Mouse (Mus musculus): ENCODE data around the gene Phgdh. TPM values are rescaled to one million over a fixed set of nuclear protein-coding genes. Genes with fewer than 3 reads are reported as not detected.
"Not testable (repeated sequence)": the region's sequence is repeated elsewhere in the genome, so short reads cannot be mapped to it uniquely, and the experiment has no call there.

The Phgdh gene
- polyA plus RNA-seq (2016; fragmentation: Nextera tagmentation; extraction: Ambion mirVana): 89.5 and 93.7 TPM in 2 replicates

DNA sequence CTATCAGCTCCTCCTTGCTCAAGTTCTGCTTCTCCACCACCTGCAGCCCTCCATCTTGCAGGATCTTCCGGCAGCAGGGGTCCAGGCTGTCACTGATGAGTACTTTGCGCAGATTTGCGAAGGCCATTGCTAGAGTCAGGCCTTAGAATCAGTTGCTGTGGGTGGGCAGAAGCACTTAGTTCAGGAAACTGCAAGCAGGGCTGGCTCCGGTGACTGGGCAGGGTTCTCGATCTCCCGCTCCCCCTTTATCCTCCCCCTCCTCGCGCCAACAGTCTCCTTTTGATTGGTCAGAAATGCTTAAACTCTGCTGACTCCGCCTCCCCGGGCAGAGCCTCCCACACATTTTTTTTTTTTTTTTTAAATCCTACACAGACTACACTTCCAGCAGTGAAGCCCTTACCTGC, at the start of gene Phgdh:
Gene Phgdh (minus strand): TSS at position 285 of the 404 bp plus-strand sequence.
- Histone ChIP-seq H3K4me3 (peak within 1 kb of the TSS; percentile 76), H3K4me1 (replicated peaks) (peaks cover 24% of the 10 kb centered on the region), H3K9ac (peak within 1 kb of the TSS; percentile 72), H3K4me2 (peak within 1 kb of the TSS; percentile 92)
- H3K27me3 ChIP-seq (replicated peaks); H3K27ac ChIP-seq (ENCODE audit: poor library complexity, severe bottlenecking); H3K9me3 ChIP-seq (replicated peaks); H3K36me3 ChIP-seq: not testable (repeated sequence)
- ATAC-seq (ENCODE audit: insufficient number of reproducible peaks, low FRiP score): peak; percentile 80
- WGBS: 2% methylated on average over 10 of the region's 10 CpGs

DNA sequence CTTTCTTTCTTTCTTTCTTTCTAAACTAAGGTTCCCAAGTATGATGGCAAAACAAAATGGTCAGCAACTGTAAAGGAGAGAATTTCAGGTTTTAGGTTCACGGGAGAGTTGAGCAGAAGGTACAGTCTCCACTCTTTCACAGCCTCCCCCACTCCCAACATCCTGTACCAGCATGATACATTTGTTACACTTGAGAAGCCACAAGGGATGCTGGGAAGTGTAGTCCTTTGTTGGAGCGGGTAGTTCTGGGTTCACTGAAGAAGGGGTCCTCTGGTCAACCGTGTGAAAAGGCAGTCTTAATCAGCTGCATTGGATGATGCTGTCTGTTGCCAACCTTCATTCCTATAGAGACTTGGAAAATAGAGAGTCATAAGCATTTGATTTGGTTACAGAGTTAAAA, 49.5 kb upstream of the Phgdh start:
- H3K36me3 ChIP-seq: no peaks in the 10 kb centered on the region
- H3K27ac ChIP-seq (ENCODE audit: poor library complexity, severe bottlenecking): no peak overlapping the region
- WGBS: 47% methylated on average over 3 of the region's 3 CpGs
- H3K9ac ChIP-seq: no peak overlapping the region
- no peaks in the 10 kb centered on the region for H3K9me3 ChIP-seq (replicated peaks)
- no peak for ATAC-seq (ENCODE audit: insufficient number of reproducible peaks, low FRiP score)
- no peaks in the 10 kb centered on the region for H3K27me3 ChIP-seq (replicated peaks)
- H3K4me1 ChIP-seq (replicated peaks): peaks cover 37% of the 10 kb centered on the region
- no peak overlapping the region for H3K4me2 ChIP-seq
- H3K4me3 ChIP-seq: no peak overlapping the region

DNA sequence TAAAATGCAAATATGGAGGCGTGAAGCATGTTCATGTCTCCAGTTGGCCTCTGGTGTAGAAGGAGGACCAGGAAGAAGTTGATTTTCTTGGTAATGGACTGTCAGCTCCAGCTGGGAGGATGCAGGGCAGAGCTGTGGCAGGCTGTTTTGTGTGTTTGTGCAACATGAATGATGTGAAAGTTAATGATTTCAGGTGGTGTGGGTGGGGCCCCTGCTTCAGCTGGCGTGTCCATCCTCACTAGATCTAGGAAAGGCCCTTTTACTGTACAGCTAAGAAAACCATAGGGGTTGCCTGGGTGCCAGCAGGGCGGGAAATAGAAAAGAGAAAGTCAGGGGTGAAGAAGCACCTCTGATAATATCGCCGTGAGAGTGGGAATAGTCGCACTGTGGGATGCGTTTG, 48.0 kb upstream of the Phgdh start:
- ATAC-seq (ENCODE audit: insufficient number of reproducible peaks, low FRiP score): no peak
- H3K36me3 ChIP-seq: no peaks in the 10 kb centered on the region
- no peak overlapping the region for H3K4me3 ChIP-seq
- peaks cover 51% of the 10 kb centered on the region for H3K4me1 ChIP-seq (replicated peaks)
- H3K9me3 ChIP-seq (replicated peaks): no peaks in the 10 kb centered on the region
- no peak overlapping the region for H3K27ac ChIP-seq (ENCODE audit: poor library complexity, severe bottlenecking)
- 76% methylated on average over 7 of the region's 7 CpGs for WGBS
- H3K4me2 ChIP-seq: no peak overlapping the region
- H3K27me3 ChIP-seq (replicated peaks): no peaks in the 10 kb centered on the region
- H3K9ac ChIP-seq: no peak overlapping the region

DNA sequence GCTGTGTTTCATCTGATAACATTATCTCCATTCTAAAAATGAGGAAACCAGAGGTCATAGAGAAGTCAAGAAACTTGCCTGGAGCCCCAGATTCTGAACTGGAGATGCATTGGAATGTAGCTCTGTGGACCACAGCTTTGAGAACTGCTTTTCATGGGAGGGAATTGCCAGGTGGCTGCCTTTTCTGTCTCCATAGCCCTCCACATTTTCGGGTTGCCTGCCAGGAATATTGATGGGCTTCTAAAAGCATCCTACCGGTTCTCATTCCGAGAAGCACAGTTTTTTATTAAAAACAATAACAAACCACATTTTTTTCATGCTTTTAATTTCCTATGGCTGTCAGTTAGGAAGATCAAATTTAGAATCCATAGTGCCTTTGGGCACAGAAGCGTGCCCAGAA, 47.3 kb upstream of the Phgdh start:
- WGBS: 69% methylated on average over 4 of the region's 4 CpGs
- ATAC-seq (ENCODE audit: insufficient number of reproducible peaks, low FRiP score): no peak
- Histone ChIP-seq H3K4me2 (no peak overlapping the region), H3K9ac (no peak overlapping the region), H3K9me3 (replicated peaks) (no peaks in the 10 kb centered on the region), H3K4me1 (replicated peaks) (peaks cover 51% of the 10 kb centered on the region), H3K36me3 (no peaks in the 10 kb centered on the region), H3K4me3 (no peak overlapping the region), H3K27ac (ENCODE audit: poor library complexity, severe bottlenecking) (no peak overlapping the region), H3K27me3 (replicated peaks) (no peaks in the 10 kb centered on the region)

DNA sequence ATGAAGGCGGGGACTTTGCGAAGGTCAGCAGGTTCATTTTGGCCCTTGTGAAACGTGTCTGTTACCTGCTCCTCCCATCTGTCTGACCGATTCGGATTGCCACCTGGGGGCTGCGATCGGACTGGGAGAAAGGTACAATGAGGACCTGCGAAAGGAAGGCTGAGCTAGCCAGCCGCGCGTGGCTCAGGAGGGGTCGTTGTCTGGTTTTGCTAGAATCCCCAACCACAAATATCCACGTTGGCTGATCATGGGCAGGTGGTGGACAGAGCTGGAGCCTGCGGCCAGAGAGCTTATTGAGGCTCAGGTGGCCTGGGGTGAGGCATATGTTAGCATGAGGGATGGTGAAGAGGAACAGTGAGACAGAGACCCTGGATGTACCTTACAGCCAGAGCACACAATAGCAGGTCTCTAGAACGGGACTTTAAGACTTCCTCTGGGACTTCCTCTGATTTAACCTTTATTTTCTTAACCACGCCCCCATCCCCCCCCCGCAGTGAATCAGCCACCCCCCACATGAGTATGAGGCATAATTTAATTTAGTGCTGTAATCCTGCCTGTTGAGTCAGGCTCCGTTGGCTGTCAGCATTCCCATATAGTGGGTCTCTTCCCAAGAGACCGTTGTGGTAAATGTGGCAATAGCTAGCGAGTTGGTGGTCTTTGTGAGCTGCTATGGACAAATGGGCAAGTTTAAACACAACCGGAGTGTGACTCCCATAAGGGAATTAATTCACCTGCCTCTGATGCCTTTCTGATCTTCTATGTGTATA, 43.4 kb upstream of the Phgdh start:
- Histone ChIP-seq H3K36me3 (no peaks in the 10 kb centered on the region), H3K4me3 (peak overlapping the region; percentile 99), H3K4me2 (peak overlapping the region; percentile 99), H3K4me1 (replicated peaks) (peaks cover 37% of the 10 kb centered on the region), H3K27me3 (replicated peaks) (no peaks in the 10 kb centered on the region), H3K9ac (peak overlapping the region; percentile 96), H3K27ac (ENCODE audit: poor library complexity, severe bottlenecking) (peak overlapping the region; percentile 88; the same call in 1 of the 2 replicates), H3K9me3 (replicated peaks) (no peaks in the 10 kb centered on the region)
- WGBS: 12% methylated on average over 21 of the region's 21 CpGs
- peak; percentile 9; the same call in 1 of the 2 replicates for ATAC-seq (ENCODE audit: insufficient number of reproducible peaks, low FRiP score)

DNA sequence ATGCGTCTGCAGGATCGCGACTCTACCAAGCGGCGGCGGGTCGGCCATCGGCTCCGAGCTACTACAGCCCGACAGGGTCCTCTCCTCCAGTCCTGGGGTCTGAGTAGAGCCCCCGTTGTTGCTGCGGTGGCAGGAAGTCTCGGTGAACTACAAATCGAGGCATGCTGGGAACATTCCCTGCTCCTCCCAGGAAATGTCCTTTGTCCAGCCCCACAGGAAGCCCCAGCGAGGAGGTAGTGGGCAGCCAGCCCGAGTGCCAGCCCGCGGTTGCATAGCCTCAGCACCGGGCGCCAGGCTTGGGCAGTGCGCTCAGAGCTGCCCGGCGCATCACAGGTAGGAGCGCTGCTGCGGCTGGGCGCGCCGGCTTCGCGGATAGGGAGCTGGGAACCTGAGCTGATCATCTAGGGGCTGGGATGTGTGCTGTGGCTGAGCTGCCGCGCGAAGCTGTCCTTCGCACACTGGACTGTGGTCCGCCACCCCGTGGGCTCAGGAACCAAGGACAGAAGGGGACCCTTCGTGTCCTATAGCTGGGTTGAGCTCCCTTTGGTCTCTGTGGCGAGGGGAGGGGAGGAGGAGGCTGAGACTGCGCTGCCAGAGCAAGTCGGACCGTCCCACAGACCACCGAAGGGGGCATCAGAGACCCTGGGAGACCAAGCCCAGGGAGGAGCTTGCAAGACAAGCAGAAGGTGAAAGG, 42.6 kb upstream of the Phgdh start, which contains the start of gene Zfp697:
Gene Zfp697 (plus strand): TSS at position 216 of the 694 bp plus-strand sequence.
- WGBS: under 1% methylated on average over 42 of the region's 42 CpGs
- H3K9me3 ChIP-seq (replicated peaks): no peaks in the 10 kb centered on the region
- H3K4me3 ChIP-seq: peak within 1 kb of the TSS; percentile 99
- H3K9ac ChIP-seq: peak within 1 kb of the TSS; percentile 96
- ATAC-seq (ENCODE audit: insufficient number of reproducible peaks, low FRiP score): peak; percentile 87
- no peaks in the 10 kb centered on the region for H3K27me3 ChIP-seq (replicated peaks)
- H3K36me3 ChIP-seq: no peaks in the 10 kb centered on the region
- peak within 1 kb of the TSS; percentile 99 for H3K4me2 ChIP-seq
- H3K4me1 ChIP-seq (replicated peaks): peaks cover 30% of the 10 kb centered on the region
- peak within 1 kb of the TSS; percentile 88 for H3K27ac ChIP-seq (ENCODE audit: poor library complexity, severe bottlenecking)

DNA sequence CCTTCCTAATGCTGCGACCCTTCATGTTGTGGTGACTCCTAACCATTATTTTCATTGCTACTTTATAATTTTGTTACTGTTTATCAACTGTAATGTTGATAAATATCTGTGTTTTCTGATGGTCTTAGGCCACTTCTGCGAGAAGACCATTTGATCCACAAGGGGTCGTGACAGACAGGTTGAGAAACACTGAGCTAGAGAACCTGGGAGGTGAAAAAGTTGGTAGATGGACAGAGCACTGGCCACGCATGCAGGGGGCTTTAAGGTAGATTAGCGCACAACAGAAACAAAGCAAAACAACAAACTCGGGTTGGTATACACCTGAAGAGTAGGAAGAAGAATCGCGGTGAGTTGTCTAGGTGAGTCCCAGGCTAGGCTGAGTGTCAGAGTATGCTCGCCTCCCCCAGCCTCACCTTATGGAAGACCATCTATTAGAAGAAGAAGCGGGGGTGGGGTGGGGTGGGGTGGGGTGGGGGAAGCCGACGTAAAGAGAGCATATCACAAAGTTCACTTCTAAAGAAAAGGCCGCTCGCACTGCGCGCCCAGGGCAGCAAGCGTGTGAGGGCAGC, 42.0 kb upstream of the Phgdh start:
- Histone ChIP-seq H3K9me3 (replicated peaks) (no peaks in the 10 kb centered on the region), H3K27me3 (replicated peaks) (no peaks in the 10 kb centered on the region), H3K4me3 (peak overlapping the region; percentile 99), H3K36me3 (no peaks in the 10 kb centered on the region), H3K9ac (peak overlapping the region; percentile 96), H3K4me1 (replicated peaks) (peaks cover 28% of the 10 kb centered on the region), H3K27ac (ENCODE audit: poor library complexity, severe bottlenecking) (peak overlapping the region; percentile 88; the same call in 1 of the 2 replicates), H3K4me2 (peak overlapping the region; percentile 99)
- ATAC-seq (ENCODE audit: insufficient number of reproducible peaks, low FRiP score): peak; percentile 16; the same call in 1 of the 2 replicates
- WGBS: 5% methylated on average over 17 of the region's 17 CpGs

DNA sequence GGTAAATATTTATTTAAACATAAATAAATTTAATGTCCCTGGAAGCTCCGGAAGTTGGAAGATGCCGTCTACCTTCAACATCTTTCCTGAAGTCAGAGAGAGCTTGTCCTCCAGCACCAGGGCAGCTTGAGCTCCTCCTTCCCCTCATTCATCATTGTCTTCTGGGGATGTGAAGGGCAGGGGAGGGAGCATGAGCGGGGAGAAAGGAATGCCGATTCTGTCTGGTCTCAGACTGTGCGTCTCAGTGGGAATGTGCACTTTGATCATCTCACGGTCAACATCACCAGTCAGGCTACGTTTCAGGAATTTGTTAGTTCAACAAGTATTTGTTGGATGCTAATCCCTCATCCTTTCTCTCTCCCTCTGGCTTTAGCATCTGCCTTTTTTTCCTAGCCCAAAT, 39.4 kb upstream of the Phgdh start:
- Histone ChIP-seq H3K4me1 (replicated peaks) (peaks cover 25% of the 10 kb centered on the region), H3K36me3 (no peaks in the 10 kb centered on the region), H3K4me2 (no peak overlapping the region), H3K27me3 (replicated peaks) (no peaks in the 10 kb centered on the region), H3K4me3 (no peak overlapping the region), H3K9ac (no peak overlapping the region), H3K9me3 (replicated peaks) (no peaks in the 10 kb centered on the region), H3K27ac (ENCODE audit: poor library complexity, severe bottlenecking) (no peak overlapping the region)
- 20% methylated on average over 7 of the region's 7 CpGs for WGBS
- ATAC-seq (ENCODE audit: insufficient number of reproducible peaks, low FRiP score): no peak

DNA sequence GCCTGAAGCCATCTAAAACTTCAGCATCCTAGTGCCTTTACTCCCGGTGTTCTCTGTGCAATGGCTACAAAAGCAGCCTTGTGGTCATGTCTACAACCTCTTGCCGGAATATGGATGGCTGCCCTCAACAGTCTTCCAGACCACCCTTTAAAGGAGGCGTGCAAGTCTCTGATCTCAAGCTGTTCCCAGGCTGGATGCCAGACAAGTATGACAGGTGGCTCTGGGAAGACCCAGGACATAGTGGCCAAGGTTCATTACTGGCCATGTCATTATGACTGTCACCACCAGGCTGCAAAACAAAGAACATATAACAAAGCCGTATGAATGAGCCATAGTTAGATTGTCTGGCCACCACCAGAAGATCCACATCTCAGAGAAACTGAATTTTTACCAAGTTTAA, 38.5 kb upstream of the Phgdh start:
- H3K36me3 ChIP-seq: no peaks in the 10 kb centered on the region
- H3K27ac ChIP-seq (ENCODE audit: poor library complexity, severe bottlenecking): no peak overlapping the region
- 80% methylated on average over 4 of the region's 4 CpGs for WGBS
- H3K4me3 ChIP-seq: no peak overlapping the region
- H3K4me1 ChIP-seq (replicated peaks): peaks cover 24% of the 10 kb centered on the region
- H3K4me2 ChIP-seq: no peak overlapping the region
- no peak overlapping the region for H3K9ac ChIP-seq
- no peaks in the 10 kb centered on the region for H3K27me3 ChIP-seq (replicated peaks)
- H3K9me3 ChIP-seq (replicated peaks): no peaks in the 10 kb centered on the region
- ATAC-seq (ENCODE audit: insufficient number of reproducible peaks, low FRiP score): no peak

DNA sequence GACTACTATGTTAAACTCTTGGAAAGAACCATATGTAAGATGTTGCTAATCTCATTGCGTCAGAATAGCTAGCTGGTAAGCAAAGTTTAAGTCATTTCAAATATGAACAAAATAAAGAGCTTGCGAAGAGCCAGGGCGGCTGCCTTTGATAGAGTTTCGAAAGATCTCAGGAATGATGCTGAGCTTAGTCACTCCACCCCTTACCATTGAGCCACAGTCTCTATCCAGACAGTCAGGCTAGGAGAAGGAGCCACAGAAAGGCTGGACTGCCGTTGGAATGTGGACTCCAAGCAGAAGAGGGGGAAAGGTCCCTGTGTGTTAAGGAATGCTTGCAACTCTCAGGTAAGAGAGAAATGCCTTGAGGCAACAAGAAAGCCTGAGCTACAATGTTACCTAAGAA, 35.2 kb upstream of the Phgdh start:
- peaks cover 20% of the 10 kb centered on the region for H3K4me1 ChIP-seq (replicated peaks)
- no peak for ATAC-seq (ENCODE audit: insufficient number of reproducible peaks, low FRiP score)
- H3K4me2 ChIP-seq: no peak overlapping the region
- H3K27ac ChIP-seq (ENCODE audit: poor library complexity, severe bottlenecking): no peak overlapping the region
- H3K4me3 ChIP-seq: no peak overlapping the region
- no peaks in the 10 kb centered on the region for H3K27me3 ChIP-seq (replicated peaks)
- WGBS: 67% methylated on average over 5 of the region's 5 CpGs
- H3K36me3 ChIP-seq: no peaks in the 10 kb centered on the region
- H3K9me3 ChIP-seq (replicated peaks): 0 out of 2 replicates have a peak, but pooled peaks cover 9% of the 10 kb centered on the region
- no peak overlapping the region for H3K9ac ChIP-seq

DNA sequence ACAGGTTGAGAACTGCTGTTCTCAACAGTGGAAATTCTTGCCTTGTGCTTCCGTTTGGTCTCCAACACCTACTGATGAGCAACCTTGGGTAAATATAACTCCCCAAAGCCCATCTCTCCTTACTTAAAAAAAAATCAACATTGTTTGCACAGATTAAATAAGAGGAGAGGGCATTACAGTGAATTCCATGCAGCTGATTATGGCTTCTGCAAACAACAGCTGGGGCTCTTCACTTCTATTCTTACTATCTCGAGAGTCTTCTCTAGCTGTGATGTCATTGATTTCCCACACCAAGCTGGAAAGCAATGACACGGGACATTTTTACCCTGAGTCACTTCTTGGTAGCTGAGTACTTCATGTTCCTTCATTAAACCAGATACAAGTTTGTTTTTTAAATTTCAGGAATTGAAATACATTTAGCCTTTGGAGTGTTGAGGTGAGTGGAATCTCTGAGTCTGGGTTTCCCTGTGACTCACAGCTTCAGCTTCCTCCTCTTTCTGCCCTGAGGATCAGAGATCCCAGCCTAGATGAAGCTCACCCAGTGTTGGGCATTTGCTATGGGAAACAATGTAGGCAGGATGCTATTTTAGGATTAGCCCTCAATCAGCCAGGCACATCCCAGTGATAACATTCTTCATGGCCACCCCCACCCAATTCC, 34.4 kb upstream of the Phgdh start:
- no peaks in the 10 kb centered on the region for H3K36me3 ChIP-seq
- H3K9me3 ChIP-seq (replicated peaks): 0 out of 2 replicates have a peak, but pooled peaks cover 9% of the 10 kb centered on the region
- ATAC-seq (ENCODE audit: insufficient number of reproducible peaks, low FRiP score): no peak
- H3K4me1 ChIP-seq (replicated peaks): peaks cover 20% of the 10 kb centered on the region
- no peak overlapping the region for H3K4me3 ChIP-seq
- WGBS: 24% methylated on average over 3 of the region's 3 CpGs
- H3K27me3 ChIP-seq (replicated peaks): no peaks in the 10 kb centered on the region
- H3K27ac ChIP-seq (ENCODE audit: poor library complexity, severe bottlenecking): peak overlapping the region; percentile 49
- H3K9ac ChIP-seq: no peak overlapping the region
- H3K4me2 ChIP-seq: peak overlapping the region; percentile 30
